Mouse (Mus musculus) gastrocnemius, postnatal 14 days (tissue): Measurements from ENCODE around the gene AU021092. TPM values are rescaled to one million over a fixed set of nuclear protein-coding genes. Genes with fewer than 3 reads are reported as not detected.

ENCODE experiments used
- DNase-seq: peaks from one replicate; pipeline ENCODE4 v3.0.0; 2021; ENCODE audit warnings: mixed read lengths
- intact Hi-C: fragments of 180-260 bp; cut with DNase I; formaldehyde crosslinking; loops from one replicate; pipeline ENCODE4 v1.15.1; 2025; ENCODE audit warnings: low total_unique reads
- microRNA-seq, 2 experiments: library from miRNA; unstranded; fragments of <30 nt; microRNA quantifications; one replicate each; pipeline ENCODE4 v1.2.0; 2021
- total RNA-seq, 2 experiments: library from RNA; stranded (reverse); gene quantifications; 2 replicates each; pipeline ENCODE4 v1.2.3; 2021

AU021092 gene
- total RNA-seq, 2 experiments from 2014 or later, result 6.8 to 8.6 TPM

GRCm38 (mm10) chr16:5164327-5164726, 57.8 kb downstream of the AU021092 start:
- no peak for DNase-seq
- intact Hi-C loops, result no loop called here

Small RNA genes lying within 50 kb of the gene (microRNA-seq; reads per million reads assigned to microRNA genes)
- gene Gm23689, result 0 reads per million in 2 experiments
- gene Gm26095, result 0 reads per million in 2 experiments
- 0 reads per million in 2 experiments for gene Mir6364

Other genes with a start within 250 kb of the AU021092 start
- gene Sept12, start 224.4 kb downstream of the AU021092 start, total RNA-seq, result not detected
- gene Smim22, start 215.0 kb downstream of the AU021092 start, total RNA-seq, result not detected
- 10 to 100 TPM; 11.1 to 11.3 TPM for gene Rogdi, start 208.7 kb downstream of the AU021092 start, total RNA-seq
- gene Glyr1, start 172.4 kb downstream of the AU021092 start, total RNA-seq, result 10 to 100 TPM; 35.6 to 37.2 TPM
- gene Ubn1, start 172.2 kb downstream of the AU021092 start, total RNA-seq, result 10 to 100 TPM; 21.2 to 25.5 TPM
- under 1 TPM; 0.27 to 0.43 TPM for gene Ppl, start 89.9 kb downstream of the AU021092 start, total RNA-seq
- 10 to 100 TPM in 1 of 2 experiments, 1 to 10 TPM in 1; 7.4 to 11.3 TPM for gene Sec14l5, start 75.2 kb downstream of the AU021092 start, total RNA-seq
- gene Nagpa, start 18.3 kb downstream of the AU021092 start, total RNA-seq, result 1 to 10 TPM; 6.8 to 7.2 TPM
- gene Alg1, start 11.3 kb upstream of the AU021092 start, total RNA-seq, result 10 to 100 TPM; 10.2 to 11.2 TPM
- gene Eef2kmt, start 33.7 kb upstream of the AU021092 start, total RNA-seq, result 1 to 10 TPM; 8.1 to 9.6 TPM